Mouse (Mus musculus) cerebellum, postnatal 4 days (tissue): ENCODE measurements at regions not wholly inside any gene's neighbourhood (a gene's known extent, or its start where the extent isn't known, plus 50 kb on each side); places are given as distances from the start of the nearest gene placed in this dataset.

Experiments used
- DNase-seq, 2 experiments: peaks; one replicate each; pipeline ENCODE4 v3.0.0; 2022; ENCODE audit warnings: low spot score in 2 of 2, mixed read lengths in 1 of 2

DNA sequence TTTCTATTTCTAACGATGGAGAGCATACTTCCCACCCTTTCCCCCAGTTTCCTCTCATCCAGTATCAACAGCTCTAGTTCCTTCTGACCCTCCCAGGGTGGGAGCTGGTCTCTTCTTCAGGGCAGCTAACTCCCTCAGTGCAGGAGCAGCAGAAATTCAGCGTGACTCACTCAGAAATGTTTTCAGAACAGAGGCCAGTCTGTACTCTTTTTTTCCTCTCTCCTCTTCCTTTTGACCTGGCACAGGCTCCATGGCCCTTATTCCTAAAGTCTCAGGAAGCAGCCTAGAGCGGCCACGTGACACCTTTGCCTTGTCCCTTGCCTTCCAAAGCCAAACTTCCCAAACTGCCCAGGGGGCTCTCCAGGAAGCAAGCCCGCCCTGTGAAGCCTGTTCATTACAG, 55.4 kb downstream of the Pja1 start:
- no peak for DNase-seq

GRCm38 (mm10) chrX:99410942-99411341, 60.1 kb downstream of the Pja1 start:
- DNase-seq: no peak

DNA sequence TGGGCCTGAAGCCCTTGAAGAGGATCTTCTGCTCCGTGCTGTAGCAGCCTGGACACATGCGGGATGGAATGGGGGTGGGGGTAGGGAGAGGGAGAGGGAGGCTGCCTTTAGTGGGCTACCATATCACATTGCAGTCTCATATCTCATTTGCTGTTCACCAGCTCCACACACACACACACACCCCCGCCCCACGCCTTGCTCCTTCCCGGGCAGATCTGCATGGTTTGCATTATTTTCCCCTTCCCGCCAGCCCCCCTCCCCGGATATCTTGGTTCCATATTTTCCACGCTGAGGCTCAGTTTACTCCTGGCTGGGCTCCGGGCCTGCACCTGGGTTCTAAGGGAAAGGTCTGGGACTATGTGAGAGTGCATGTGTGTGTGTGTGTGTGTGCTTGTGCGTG, 61.2 kb downstream of the Pja1 start:
- no peak for DNase-seq

GRCm38 (mm10) chrX:99409331-99409730, 61.7 kb downstream of the Pja1 start:
- DNase-seq: no peak

GRCm38 (mm10) chrX:99408804-99409203, 62.3 kb downstream of the Pja1 start:
- no peak for DNase-seq

DNA sequence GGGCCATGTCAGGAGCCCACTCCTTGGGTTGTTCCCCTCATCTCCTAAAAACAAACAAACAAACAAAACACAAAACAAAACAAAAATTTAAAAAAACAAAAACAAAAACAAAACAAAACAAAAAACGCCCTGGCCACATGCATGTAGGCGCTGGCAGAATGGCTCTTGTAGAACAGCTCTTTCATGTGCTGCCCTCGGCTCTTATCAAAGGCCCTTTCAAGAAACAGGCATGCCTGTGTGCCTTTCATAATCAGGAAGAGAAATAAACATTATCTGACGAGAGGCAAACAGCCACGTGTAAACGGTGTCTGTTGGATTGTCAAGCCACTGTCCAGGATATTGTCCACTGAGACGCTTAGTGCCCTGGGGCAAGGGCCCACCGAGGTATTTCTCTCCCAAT, 65.2 kb downstream of the Pja1 start:
- no peak for DNase-seq

DNA sequence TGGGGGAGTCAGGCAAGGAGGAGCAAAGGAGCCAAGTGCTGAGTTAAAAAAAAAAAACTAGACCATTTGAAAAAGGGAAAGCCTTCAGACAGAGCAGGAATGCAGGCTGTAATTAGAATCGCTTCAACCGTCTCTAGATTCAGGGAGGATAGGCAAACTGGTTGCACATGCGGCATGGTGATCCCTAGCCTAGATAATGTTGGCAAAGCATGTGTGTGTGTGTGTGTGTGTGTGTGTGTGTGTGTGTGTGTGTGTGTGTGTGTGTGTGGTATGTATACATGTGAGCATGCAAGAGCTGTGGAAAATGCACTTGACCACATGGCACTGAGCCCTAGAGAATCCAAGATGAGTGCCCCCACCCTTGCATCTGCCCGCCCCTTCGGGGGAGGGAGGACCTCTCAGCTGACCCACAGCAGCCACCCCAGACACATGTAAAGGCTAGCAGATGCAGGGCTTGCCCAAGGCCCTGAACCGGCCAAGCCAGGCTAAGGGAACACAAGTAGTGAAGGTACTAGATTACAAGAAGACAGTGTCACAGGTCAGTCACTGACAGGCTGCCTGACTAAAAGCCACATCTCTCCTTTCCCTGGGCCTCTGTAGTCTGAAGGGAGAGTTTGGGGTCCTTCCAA, 67.4 kb downstream of the Pja1 start:
- no peak for DNase-seq

- peak in 1 of 2 experiments; percentile 43 for DNase-seq
These were observed 68.1 kb downstream of the Pja1 start for GRCm38 (mm10) chrX:99402841-99403520.

DNA sequence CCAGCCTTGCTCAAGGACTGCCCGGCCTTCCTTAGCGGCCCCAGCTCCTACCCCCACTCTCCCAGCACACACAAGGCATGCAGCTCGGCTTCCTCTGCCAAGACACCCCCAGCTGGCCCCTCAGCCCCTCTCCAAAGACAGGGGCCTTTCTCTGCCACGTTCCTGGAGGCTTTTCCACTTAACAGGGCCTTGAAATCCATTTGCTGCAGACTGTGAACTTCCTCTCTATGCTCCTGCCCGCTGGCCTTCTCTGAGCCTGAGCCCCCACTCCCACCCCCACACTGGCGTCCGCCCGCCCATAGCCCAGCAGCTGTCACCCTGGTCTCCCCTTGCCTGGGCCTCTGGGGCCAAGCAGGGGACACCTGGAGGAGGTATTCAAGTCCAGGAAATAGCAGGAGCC, 73.7 kb downstream of the Pja1 start:
- DNase-seq: no peak

DNA sequence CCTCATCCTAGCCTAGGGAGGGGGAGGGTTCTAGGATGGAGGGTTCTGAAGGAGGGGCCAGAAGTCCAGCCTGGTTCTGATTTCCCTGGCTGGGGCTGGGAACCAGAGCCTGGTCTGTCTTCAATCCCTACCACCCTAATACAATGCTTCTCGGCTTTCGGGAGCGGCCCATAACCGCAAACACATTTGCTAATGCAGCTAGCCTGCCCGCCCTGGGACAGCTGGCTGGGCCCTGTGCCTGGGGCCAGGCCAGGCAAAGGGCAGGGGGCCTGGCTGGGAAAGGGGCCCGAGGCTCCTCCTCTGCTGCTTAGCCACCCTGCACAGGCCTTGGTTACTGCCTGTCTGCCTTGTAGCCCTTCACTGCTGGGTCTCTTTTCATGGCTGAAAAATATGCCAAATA, 74.9 kb downstream of the Pja1 start:
- DNase-seq: no peak

- no peak for DNase-seq
These were observed 76.0 kb downstream of the Pja1 start for GRCm38 (mm10) chrX:99395067-99395466.

- DNase-seq: no peak
These were observed 79.4 kb downstream of the Pja1 start for GRCm38 (mm10) chrX:99391628-99392027.

- no peak for DNase-seq
These were observed 80.6 kb downstream of the Pja1 start for GRCm38 (mm10) chrX:99390462-99390838.

GRCm38 (mm10) chrX:99389778-99390461, 81.2 kb downstream of the Pja1 start:
- no peak for DNase-seq

DNA sequence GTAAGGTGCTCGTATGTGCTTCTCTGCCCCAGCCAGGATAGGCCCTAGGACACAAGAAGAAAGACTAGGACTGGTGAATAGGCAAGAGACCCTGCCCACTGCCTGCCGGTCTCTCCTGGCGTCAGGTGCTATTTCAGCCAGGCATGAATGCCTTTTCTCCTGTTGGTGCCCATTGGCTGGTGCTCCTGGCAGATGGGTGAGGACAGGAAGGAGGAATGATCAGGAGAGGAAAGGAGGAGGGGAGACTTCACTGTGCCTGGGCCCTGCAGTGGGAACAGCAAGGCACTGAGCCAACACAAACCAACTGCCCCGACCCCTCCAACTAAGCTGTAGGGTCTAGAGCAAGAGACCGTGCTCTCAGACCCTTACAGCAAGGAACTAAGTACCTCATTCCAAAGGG, 100.4 kb downstream of the Pja1 start:
- no peak for DNase-seq

GRCm38 (mm10) chrX:99369258-99369900, 101.7 kb downstream of the Pja1 start:
- peak in 1 of 2 experiments; percentile 47 for DNase-seq

DNA sequence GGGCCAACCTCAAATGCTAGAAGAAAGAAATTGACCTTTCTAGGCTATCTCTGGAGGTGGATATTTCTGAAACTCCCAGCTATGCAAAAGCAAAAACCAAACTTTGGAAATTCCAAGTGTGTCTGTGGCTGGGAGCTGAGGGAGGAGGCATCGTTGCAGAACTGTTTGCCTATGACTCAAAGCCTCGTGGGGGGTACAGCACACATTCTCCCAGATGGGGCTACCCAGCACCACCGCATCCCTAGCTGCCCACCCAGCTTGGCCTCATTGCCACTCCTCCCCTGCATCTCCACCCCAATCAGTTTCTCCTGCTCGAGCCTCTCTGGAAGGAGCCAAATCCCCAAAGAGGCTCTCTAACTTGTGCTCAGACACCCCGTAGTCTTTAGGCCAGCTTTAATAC, 107.0 kb downstream of the Pja1 start:
- DNase-seq: no peak

- peak in 1 of 2 experiments; percentile 29 for DNase-seq
These were observed 110.8 kb downstream of the Pja1 start for GRCm38 (mm10) chrX:99360095-99360890.

DNA sequence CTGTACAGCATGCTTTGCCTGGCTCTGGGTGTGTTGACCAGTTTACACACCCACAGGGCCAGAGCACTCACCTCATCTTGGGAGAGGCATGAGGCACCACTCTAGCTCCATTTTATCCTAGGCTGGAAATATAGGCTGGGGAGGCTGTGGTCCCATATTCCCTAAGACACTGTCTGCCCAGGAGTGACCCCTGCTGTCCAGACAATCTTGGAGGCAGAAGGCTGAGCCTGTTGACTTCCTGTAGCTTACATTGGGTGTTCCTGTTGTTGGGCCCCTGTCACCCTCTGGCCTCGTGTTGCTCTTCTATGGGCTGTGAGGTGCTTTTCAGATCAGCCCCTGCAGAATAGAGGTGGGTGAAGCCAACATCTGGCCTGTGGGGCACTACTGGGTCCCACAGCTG, 112.3 kb downstream of the Pja1 start:
- no peak for DNase-seq

- no peak for DNase-seq
These were observed 112.9 kb downstream of the Pja1 start for GRCm38 (mm10) chrX:99358051-99358617.

- DNase-seq: no peak
These were observed 115.9 kb downstream of the Pja1 start for GRCm38 (mm10) chrX:99355128-99355527.
